Mouse (Mus musculus) retina, postnatal 7 days (tissue): Measurements from ENCODE around the gene Slc17a9.
"Not testable (repeated sequence)": the region's sequence is repeated elsewhere in the genome, so short reads cannot be mapped to it uniquely, and the experiment has no call there.

Experiments used
- DNase-seq: peaks from one replicate; pipeline ENCODE4 v3.0.0-alpha.2; 2012; ENCODE audit warnings: low read depth, low spot score

Gene Slc17a9

GRCm38 (mm10) chr2:180710276-180711155, 14.5 kb upstream of the Slc17a9 start:
- DNase-seq, result no peak

- no peak for DNase-seq
Measured at GRCm38 (mm10) chr2:180711527-180711926, 13.5 kb upstream of the Slc17a9 start.

- no peak for DNase-seq
Measured at GRCm38 (mm10) chr2:180712037-180712689, 12.9 kb upstream of the Slc17a9 start.

- not testable (repeated sequence) for DNase-seq
Measured at GRCm38 (mm10) chr2:180722748-180723147, 2.3 kb upstream of the Slc17a9 start.

GRCm38 (mm10) chr2:180723865-180724264, 1.2 kb upstream of the Slc17a9 start:
- DNase-seq, result no peak

- DNase-seq, result no peak
Measured at GRCm38 (mm10) chr2:180725414-180725778, 333 bp downstream of the Slc17a9 start.

GRCm38 (mm10) chr2:180725856-180726629, 980 bp downstream of the Slc17a9 start:
- no peak for DNase-seq

GRCm38 (mm10) chr2:180726658-180727442, 1.8 kb downstream of the Slc17a9 start:
- no peak for DNase-seq

- DNase-seq, result no peak
Measured at GRCm38 (mm10) chr2:180727613-180728021, 2.6 kb downstream of the Slc17a9 start.

GRCm38 (mm10) chr2:180731036-180731435, 6.0 kb downstream of the Slc17a9 start:
- no peak for DNase-seq

GRCm38 (mm10) chr2:180731984-180732383, 6.9 kb downstream of the Slc17a9 start:
- DNase-seq, result no peak

GRCm38 (mm10) chr2:180735232-180735631, 10.2 kb downstream of the Slc17a9 start:
- no peak for DNase-seq

- DNase-seq, result no peak
Measured at GRCm38 (mm10) chr2:180737984-180738383, 12.9 kb downstream of the Slc17a9 start.

- DNase-seq, result no peak
Measured at GRCm38 (mm10) chr2:180740349-180740748, 15.3 kb downstream of the Slc17a9 start.

GRCm38 (mm10) chr2:180741421-180741820, 16.4 kb downstream of the Slc17a9 start:
- DNase-seq, result no peak

GRCm38 (mm10) chr2:180742820-180743219, 17.8 kb downstream of the Slc17a9 start:
- no peak for DNase-seq

GRCm38 (mm10) chr2:180743321-180743720, 18.3 kb downstream of the Slc17a9 start:
- DNase-seq, result no peak

- peak; percentile 80 for DNase-seq
Measured at GRCm38 (mm10) chr2:180745248-180745927, 20.3 kb downstream of the Slc17a9 start.

- no peak for DNase-seq
Measured at GRCm38 (mm10) chr2:180746569-180747192, 21.6 kb downstream of the Slc17a9 start.

- DNase-seq, result no peak
Measured at GRCm38 (mm10) chr2:180748904-180749303, 23.8 kb downstream of the Slc17a9 start.
